Mouse (Mus musculus) midbrain, embryonic 16.5 days (tissue): ENCODE results near the gene Gadl1. TPM values are rescaled to one million over a fixed set of nuclear protein-coding genes. Genes with fewer than 3 reads are reported as not detected.
"Not testable (repeated sequence)": the region's sequence is repeated elsewhere in the genome, so short reads cannot be mapped to it uniquely, and the experiment has no call there.

Source experiments
- ATAC-seq: fragments of 200-750 bp; cut with Nextera tagmentation; 2 replicates; pipeline ENCODE4 v1.8.0; 2017; ENCODE audit warnings: moderate TSS enrichment
- H3K27ac ChIP-seq: fragments of 300-500 bp; sonication (generic); 2 replicates; pipeline ENCODE4 v1.5.1; 2014; ENCODE audit warnings: mild to moderate bottlenecking, low read length, mixed read lengths
- H3K27me3 ChIP-seq: fragments of 300-500 bp; sonication (generic); 2 replicates; pipeline ENCODE4 v1.6.1; 2014; ENCODE audit warnings: low read depth, low read length, mixed read lengths; ENCODE audit not compliant: control insufficient read depth, insufficient read depth
- H3K36me3 ChIP-seq: fragments of 300-500 bp; sonication (generic); 2 replicates; pipeline ENCODE4 v1.6.1; 2014; ENCODE audit warnings: mild to moderate bottlenecking, low read length, moderate library complexity, mixed read lengths; ENCODE audit not compliant: control insufficient read depth, insufficient read depth
- H3K4me1 ChIP-seq: fragments of 300-500 bp; sonication (generic); 2 replicates; pipeline ENCODE4 v1.6.1; 2014; ENCODE audit warnings: mild to moderate bottlenecking, low read length, mixed read lengths; ENCODE audit not compliant: control insufficient read depth, insufficient read depth
- H3K4me2 ChIP-seq: fragments of 300-500 bp; sonication (generic); 2 replicates; pipeline ENCODE4 v1.6.1; 2014; ENCODE audit warnings: mild to moderate bottlenecking, low read length, mixed read lengths
- H3K4me3 ChIP-seq: fragments of 300-500 bp; sonication (generic); 2 replicates; pipeline ENCODE4 v1.5.1; 2014; ENCODE audit warnings: low read depth, mild to moderate bottlenecking, low read length, moderate library complexity, mixed read lengths
- H3K9ac ChIP-seq: fragments of 300-500 bp; sonication (generic); 2 replicates; pipeline ENCODE4 v1.6.1; 2014; ENCODE audit warnings: low read depth, low read length, mixed read lengths
- H3K9me3 ChIP-seq: fragments of 300-500 bp; sonication (generic); replicated peaks from 2 replicates; pipeline ENCODE4 v1.6.1; 2014; ENCODE audit warnings: mild to moderate bottlenecking, low read length, mixed read lengths; ENCODE audit not compliant: control insufficient read depth, poor library complexity, severe bottlenecking
- WGBS: fragments of 180-500 bp; shearing (Covaris S2); extraction: QIAGEN DNeasy Blood & Tissue Kit; methylation state at CpG from one replicate; pipeline ENCODE4 v1.1.7; 2014; 5-methylcytosine and 5-hydroxymethylcytosine counted together
- polyA plus RNA-seq: library from polyadenylated mRNA; unstranded; fragments of >200 nt; fragmentation: Nextera tagmentation; extraction: Ambion mirVana; gene quantifications from 2 replicates; pipeline ENCODE4 v1.2.1, GENCODE M21; 2015

The Gadl1 gene
- polyA plus RNA-seq, 1 experiment from 2014 or later, result 0.13 TPM

GRCm38 (mm10) chr9:116049985-116050384, 140.7 kb downstream of the Gadl1 start:
- no peak overlapping the region for H3K27ac ChIP-seq
- no peak overlapping the region for H3K9ac ChIP-seq
- no peaks in the 10 kb centered on the region for H3K27me3 ChIP-seq
- H3K36me3 ChIP-seq, result no peaks in the 10 kb centered on the region
- no peak for ATAC-seq
- no peaks in the 10 kb centered on the region for H3K9me3 ChIP-seq
- WGBS, result 83% methylated on average over 1 of the region's 1 CpGs
- H3K4me3 ChIP-seq, result no peak overlapping the region
- no peak overlapping the region for H3K4me2 ChIP-seq
- no peaks in the 10 kb centered on the region for H3K4me1 ChIP-seq

DNA sequence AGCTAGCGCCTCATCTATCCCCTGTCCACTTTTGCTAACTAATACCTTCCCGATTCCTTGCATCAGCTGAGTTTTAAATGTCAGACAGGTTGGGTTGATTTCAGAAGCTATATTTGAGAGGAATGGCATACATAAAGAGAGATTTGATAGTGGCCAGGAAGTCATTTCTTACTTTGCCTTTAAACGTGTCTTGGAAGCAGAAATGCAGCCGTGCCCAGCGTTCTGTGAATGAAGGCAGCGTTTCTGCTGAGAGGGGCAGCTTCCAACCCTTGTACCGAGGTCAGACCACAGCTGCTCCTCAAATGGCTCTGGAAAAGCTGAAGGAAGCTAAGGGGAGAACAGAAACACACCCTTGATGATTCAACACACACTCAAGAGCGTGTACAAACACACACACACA, 144.7 kb downstream of the Gadl1 start:
- Histone ChIP-seq H3K4me1 (peaks cover 1% of the 10 kb centered on the region; the same call in 1 of the 2 replicates), H3K9ac (no peak overlapping the region), H3K4me3 (no peak overlapping the region), H3K9me3 (no peaks in the 10 kb centered on the region), H3K27me3 (no peaks in the 10 kb centered on the region), H3K36me3 (no peaks in the 10 kb centered on the region), H3K4me2 (no peak overlapping the region), H3K27ac (no peak overlapping the region)
- WGBS, result 82% methylated on average over 8 of the region's 8 CpGs
- no peak for ATAC-seq

GRCm38 (mm10) chr9:116058475-116058874, 149.2 kb downstream of the Gadl1 start:
- WGBS, result 90% methylated on average over 4 of the region's 4 CpGs
- Histone ChIP-seq H3K4me2 (no peak overlapping the region), H3K27me3 (no peaks in the 10 kb centered on the region), H3K9ac (no peak overlapping the region), H3K36me3 (no peaks in the 10 kb centered on the region), H3K9me3 (no peaks in the 10 kb centered on the region), H3K4me1 (peaks cover 5% of the 10 kb centered on the region), H3K27ac (no peak overlapping the region), H3K4me3 (no peak overlapping the region)
- ATAC-seq, result no peak

DNA sequence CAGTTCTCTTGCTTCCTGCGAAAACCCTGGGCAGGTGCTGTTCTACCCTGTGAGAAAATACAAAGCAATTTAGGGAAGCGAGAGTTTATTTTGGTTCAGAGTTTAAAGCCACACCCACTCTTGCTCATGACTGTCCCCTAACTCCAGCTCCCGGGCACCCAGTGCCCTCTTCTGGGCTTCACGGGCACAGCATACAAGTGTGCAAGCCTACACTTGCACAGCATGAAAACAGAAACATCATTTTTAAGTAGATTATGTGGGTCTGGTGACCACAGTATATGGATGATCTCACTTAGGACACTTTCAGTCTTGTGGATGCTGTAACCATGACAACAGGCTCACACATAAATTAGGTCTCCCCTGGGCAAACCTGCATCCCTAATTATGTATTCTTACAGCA, 149.9 kb downstream of the Gadl1 start:
- no peak overlapping the region for H3K4me2 ChIP-seq
- no peaks in the 10 kb centered on the region for H3K36me3 ChIP-seq
- no peak overlapping the region for H3K9ac ChIP-seq
- ATAC-seq, result no peak
- no peaks in the 10 kb centered on the region for H3K27me3 ChIP-seq
- no peaks in the 10 kb centered on the region for H3K9me3 ChIP-seq
- no peak overlapping the region for H3K27ac ChIP-seq
- WGBS, result 68% methylated on average over 4 of the region's 4 CpGs
- H3K4me1 ChIP-seq, result peaks cover 5% of the 10 kb centered on the region
- no peak overlapping the region for H3K4me3 ChIP-seq

DNA sequence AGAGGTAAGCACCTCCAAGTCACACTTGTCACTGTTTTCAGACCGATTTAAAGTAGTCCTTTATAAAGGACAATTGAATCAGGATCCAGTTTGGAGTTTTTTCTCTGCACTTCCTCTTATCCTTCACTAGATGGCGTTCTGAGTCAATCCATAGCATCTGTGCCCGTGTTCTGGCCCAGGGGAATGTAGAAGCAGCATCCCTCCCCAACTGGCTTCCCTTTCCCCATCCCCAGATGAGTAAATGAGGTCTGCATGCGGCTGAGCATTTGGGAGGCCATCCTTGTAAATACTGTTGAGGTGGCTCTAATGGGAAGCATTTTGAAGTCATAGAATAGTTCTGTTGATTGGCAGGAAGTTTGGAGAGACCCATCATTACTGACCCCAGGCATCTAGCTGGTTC, 151.4 kb downstream of the Gadl1 start:
- WGBS, result 19% methylated on average over 4 of the region's 4 CpGs

GRCm38 (mm10) chr9:116064774-116065173, 155.5 kb downstream of the Gadl1 start:
- no peak for ATAC-seq
- no peak overlapping the region for H3K27ac ChIP-seq
- no peak overlapping the region for H3K9ac ChIP-seq
- no peaks in the 10 kb centered on the region for H3K4me1 ChIP-seq
- WGBS, result 91% methylated on average over 17 of the region's 17 CpGs
- no peaks in the 10 kb centered on the region for H3K27me3 ChIP-seq
- H3K4me3 ChIP-seq, result no peak overlapping the region
- H3K4me2 ChIP-seq, result no peak overlapping the region
- H3K9me3 ChIP-seq, result no peaks in the 10 kb centered on the region
- H3K36me3 ChIP-seq, result no peaks in the 10 kb centered on the region

More for the DNA sequence above, 151.4 kb downstream of the Gadl1 start:
- Histone ChIP-seq H3K27me3 (no peaks in the 10 kb centered on the region), H3K4me2 (no peak overlapping the region), H3K9me3 (no peaks in the 10 kb centered on the region), H3K4me3 (no peak overlapping the region), H3K36me3 (no peaks in the 10 kb centered on the region), H3K4me1 (peaks cover 5% of the 10 kb centered on the region), H3K9ac (no peak overlapping the region), H3K27ac (no peak overlapping the region)
- ATAC-seq, result no peak

GRCm38 (mm10) chr9:116071561-116071960, 162.3 kb downstream of the Gadl1 start:
- H3K4me1 ChIP-seq, H3K27ac ChIP-seq: not testable (repeated sequence)
- WGBS, result 97% methylated on average over 1 of the region's 1 CpGs

GRCm38 (mm10) chr9:116076163-116076562, 166.9 kb downstream of the Gadl1 start:
- no peak overlapping the region for H3K9ac ChIP-seq
- no peak overlapping the region for H3K4me2 ChIP-seq
- 81% methylated on average over 4 of the region's 4 CpGs for WGBS
- ATAC-seq, result no peak
- no peaks in the 10 kb centered on the region for H3K36me3 ChIP-seq
- H3K9me3 ChIP-seq, result no peaks in the 10 kb centered on the region
- no peak overlapping the region for H3K4me3 ChIP-seq
- H3K4me1 ChIP-seq, result no peaks in the 10 kb centered on the region
- no peak overlapping the region for H3K27ac ChIP-seq
- no peaks in the 10 kb centered on the region for H3K27me3 ChIP-seq

More at GRCm38 (mm10) chr9:116071561-116071960, 162.3 kb downstream of the Gadl1 start:
- H3K4me3 ChIP-seq, H3K9me3 ChIP-seq, ATAC-seq, H3K4me2 ChIP-seq, H3K36me3 ChIP-seq, H3K27me3 ChIP-seq, H3K9ac ChIP-seq: not testable (repeated sequence)

- Histone ChIP-seq H3K4me2 (no peak overlapping the region), H3K27me3 (no peaks in the 10 kb centered on the region), H3K27ac (no peak overlapping the region), H3K4me3 (no peak overlapping the region), H3K9me3 (no peaks in the 10 kb centered on the region), H3K36me3 (no peaks in the 10 kb centered on the region), H3K9ac (no peak overlapping the region), H3K4me1 (no peaks in the 10 kb centered on the region)
- 76% methylated on average over 2 of the region's 2 CpGs for WGBS
- no peak for ATAC-seq
Measured at GRCm38 (mm10) chr9:116076946-116077345, 167.7 kb downstream of the Gadl1 start.

GRCm38 (mm10) chr9:116077419-116077818, 168.2 kb downstream of the Gadl1 start:
- Histone ChIP-seq H3K27me3 (no peaks in the 10 kb centered on the region), H3K4me2 (no peak overlapping the region), H3K4me1 (no peaks in the 10 kb centered on the region), H3K4me3 (no peak overlapping the region), H3K9ac (no peak overlapping the region), H3K36me3 (no peaks in the 10 kb centered on the region), H3K9me3 (no peaks in the 10 kb centered on the region), H3K27ac (no peak overlapping the region)
- no peak for ATAC-seq
- WGBS, result 93% methylated on average over 2 of the region's 2 CpGs
